Mouse (Mus musculus) naive thymus-derived CD4-positive, alpha-beta T cell, adult 2 months (primary cell): ENCODE data around the gene Wdtc1.
A peak's percentile ranks its signal among the peaks of the same experiment; 100 is the strongest.

Source experiments
- DNase-seq: peaks from one replicate; pipeline ENCODE4 v3.0.0-alpha.2; 2011; ENCODE audit warnings: low read depth

Gene Wdtc1

GRCm38 (mm10) chr4:133251214-133251613, 102.1 kb downstream of the Wdtc1 start:
- no peak for DNase-seq

- peak; percentile 87 for DNase-seq
These were observed 102.7 kb downstream of the Wdtc1 start for GRCm38 (mm10) chr4:133250609-133251008.

GRCm38 (mm10) chr4:133247806-133248449, 105.4 kb downstream of the Wdtc1 start:
- no peak for DNase-seq

- no peak for DNase-seq
These were observed 106.2 kb downstream of the Wdtc1 start for GRCm38 (mm10) chr4:133247072-133247471.

- DNase-seq = no peak
These were observed 109.0 kb downstream of the Wdtc1 start for GRCm38 (mm10) chr4:133244289-133244688.

GRCm38 (mm10) chr4:133243538-133243937, 109.7 kb downstream of the Wdtc1 start:
- DNase-seq = no peak

GRCm38 (mm10) chr4:133242710-133243109, 110.6 kb downstream of the Wdtc1 start:
- no peak for DNase-seq
